Mouse (Mus musculus) forebrain, embryonic 16.5 days (tissue): Measurements from ENCODE around the gene Itga1. TPM values are rescaled to one million over a fixed set of nuclear protein-coding genes. Genes with fewer than 3 reads are reported as not detected.

ENCODE experiments used
- ATAC-seq: fragments of 200-750 bp; cut with Nextera tagmentation; 2 replicates; pipeline ENCODE4 v1.8.0; 2017; ENCODE audit warnings: mild to moderate bottlenecking, moderate library complexity
- H3K27ac ChIP-seq: fragments of 300-500 bp; sonication (generic); 2 replicates; pipeline ENCODE4 v1.5.1; 2014; ENCODE audit warnings: low read length, control low read depth
- H3K27me3 ChIP-seq: fragments of 300-500 bp; sonication (generic); replicated peaks from 2 replicates; pipeline ENCODE4 v1.6.1; 2014; ENCODE audit warnings: low read length; ENCODE audit not compliant: control insufficient read depth, insufficient read depth
- H3K36me3 ChIP-seq: fragments of 300-500 bp; sonication (generic); 2 replicates; pipeline ENCODE4 v1.6.1; 2014; ENCODE audit not compliant: control insufficient read depth, insufficient read depth
- H3K4me1 ChIP-seq: fragments of 300-500 bp; sonication (generic); replicated peaks from 2 replicates; pipeline ENCODE4 v1.6.1; 2014; ENCODE audit warnings: low read length; ENCODE audit not compliant: control insufficient read depth, insufficient read depth
- H3K4me2 ChIP-seq: fragments of 300-500 bp; sonication (generic); 2 replicates; pipeline ENCODE4 v1.6.1; 2014; ENCODE audit warnings: mild to moderate bottlenecking, low read length, control low read depth
- H3K4me3 ChIP-seq: fragments of 300-500 bp; sonication (generic); replicated peaks from 2 replicates; pipeline ENCODE4 v1.5.1; 2014; ENCODE audit warnings: mild to moderate bottlenecking, low read length, control low read depth
- H3K9ac ChIP-seq: fragments of 300-500 bp; sonication (generic); replicated peaks from 2 replicates; pipeline ENCODE4 v1.6.1; 2014; ENCODE audit warnings: low read depth, low read length, control low read depth
- H3K9me3 ChIP-seq: fragments of 300-500 bp; sonication (generic); 2 replicates; pipeline ENCODE4 v1.6.1; 2016; ENCODE audit warnings: low read length; ENCODE audit not compliant: control insufficient read depth
- WGBS: fragments of 180-500 bp; shearing (Covaris S2); extraction: QIAGEN DNeasy Blood & Tissue Kit; methylation state at CpG from one replicate; pipeline ENCODE4 v1.1.7; 2014; 5-methylcytosine and 5-hydroxymethylcytosine counted together
- polyA plus RNA-seq: library from polyadenylated mRNA; unstranded; fragments of >200 nt; fragmentation: Nextera tagmentation; extraction: Ambion mirVana; gene quantifications from 2 replicates; pipeline ENCODE4 v1.2.1, GENCODE M21; 2015

Gene Itga1
- polyA plus RNA-seq, 1 experiment from 2014 or later: 6.6 TPM

DNA sequence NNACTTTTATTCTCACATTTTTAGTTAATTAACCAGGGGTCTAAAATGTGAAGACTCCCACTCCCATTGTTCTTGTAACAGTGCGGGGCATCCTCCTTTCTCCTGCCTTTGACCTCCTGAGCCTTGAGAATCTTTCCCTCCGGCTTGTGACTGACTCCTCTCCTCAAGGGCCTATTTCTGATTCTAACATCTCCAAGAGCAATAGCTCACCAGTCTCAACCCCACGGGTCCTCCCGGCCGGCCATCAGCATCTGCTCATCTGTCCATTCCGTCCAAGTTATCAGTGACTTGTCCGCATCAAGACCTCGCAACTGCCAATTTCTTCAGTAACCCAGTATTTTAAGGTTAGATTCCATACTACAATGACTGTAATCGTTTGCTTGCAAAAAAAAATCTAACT is 84.2 kb downstream of the Itga1 start:
- WGBS: 95% methylated on average over 9 of the region's 9 CpGs
- Histone ChIP-seq H3K9me3 (no peaks in the 10 kb centered on the region), H3K4me1 (no peaks in the 10 kb centered on the region), H3K4me3 (no peak overlapping the region), H3K36me3 (no peaks in the 10 kb centered on the region), H3K9ac (no peak overlapping the region), H3K27me3 (no peaks in the 10 kb centered on the region), H3K4me2 (no peak overlapping the region), H3K27ac (no peak overlapping the region)
- no peak for ATAC-seq

DNA sequence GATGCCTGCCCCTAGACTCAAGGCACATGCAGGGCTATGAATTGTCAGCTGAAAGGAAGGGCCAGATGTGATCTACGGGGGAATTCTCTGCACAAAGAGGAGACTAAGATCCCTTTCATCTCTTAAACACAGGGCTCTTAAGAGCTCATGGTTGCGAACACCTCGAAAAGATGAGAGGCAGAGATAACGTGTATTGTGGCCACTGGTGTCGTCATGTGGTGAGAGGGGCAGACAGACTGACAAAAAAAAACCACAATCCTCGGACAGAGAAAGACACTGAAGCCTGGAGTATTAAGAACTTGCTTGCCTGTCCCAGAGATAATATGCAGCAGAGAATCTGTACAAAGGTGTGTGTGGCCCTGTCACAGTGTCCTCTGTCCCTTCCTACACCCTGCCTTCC is 90.2 kb downstream of the Itga1 start:
- Histone ChIP-seq H3K27ac (no peak overlapping the region), H3K9ac (no peak overlapping the region), H3K4me1 (no peaks in the 10 kb centered on the region), H3K36me3 (no peaks in the 10 kb centered on the region), H3K9me3 (no peaks in the 10 kb centered on the region), H3K27me3 (no peaks in the 10 kb centered on the region), H3K4me3 (no peak overlapping the region), H3K4me2 (no peak overlapping the region)
- ATAC-seq: no peak
- 73% methylated on average over 6 of the region's 6 CpGs for WGBS

DNA sequence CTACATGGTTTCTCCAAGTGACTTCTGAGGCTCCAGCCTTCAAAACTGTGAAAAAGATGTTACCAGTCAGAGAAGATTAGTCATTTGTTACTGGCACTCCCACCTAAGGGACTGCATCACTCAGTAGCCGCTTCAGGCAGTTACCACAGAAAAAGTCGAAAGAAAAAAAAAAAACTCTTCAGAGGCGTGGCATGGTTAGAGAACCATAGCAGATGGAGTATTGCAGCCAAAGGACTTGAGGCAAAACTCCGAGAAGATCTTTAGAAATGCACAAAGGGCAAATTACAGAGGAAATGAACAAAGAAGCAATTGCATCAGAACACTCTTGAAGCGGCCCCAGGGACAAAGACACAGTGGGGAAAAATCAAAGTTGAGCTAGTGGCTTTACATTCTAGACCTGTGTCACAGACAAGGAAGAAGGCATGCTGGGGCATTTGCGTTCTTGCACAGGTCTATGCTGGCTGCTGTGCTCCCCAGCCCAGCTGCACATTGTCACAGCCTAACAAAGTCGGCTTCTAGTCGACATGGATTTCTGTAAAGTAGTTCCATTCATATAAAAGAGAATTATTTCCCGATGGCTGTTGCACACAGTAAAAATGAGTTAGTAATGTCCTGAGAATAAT is 95.4 kb downstream of the Itga1 start:
- WGBS: 32% methylated on average over 9 of the region's 9 CpGs
- H3K36me3 ChIP-seq: no peaks in the 10 kb centered on the region
- H3K4me3 ChIP-seq: no peak overlapping the region
- no peak overlapping the region for H3K27ac ChIP-seq
- 0 out of 2 replicates have a peak, but pooled peaks cover 5% of the 10 kb centered on the region for H3K4me1 ChIP-seq
- H3K27me3 ChIP-seq: no peaks in the 10 kb centered on the region
- ATAC-seq: no peak
- no peak overlapping the region for H3K9ac ChIP-seq
- H3K4me2 ChIP-seq: no peak overlapping the region
- H3K9me3 ChIP-seq: no peaks in the 10 kb centered on the region

GRCm38 (mm10) chr13:115005342-115005741 is 96.4 kb downstream of the Itga1 start:
- H3K27me3 ChIP-seq: no peaks in the 10 kb centered on the region
- H3K9me3 ChIP-seq: no peaks in the 10 kb centered on the region
- ATAC-seq: no peak

DNA sequence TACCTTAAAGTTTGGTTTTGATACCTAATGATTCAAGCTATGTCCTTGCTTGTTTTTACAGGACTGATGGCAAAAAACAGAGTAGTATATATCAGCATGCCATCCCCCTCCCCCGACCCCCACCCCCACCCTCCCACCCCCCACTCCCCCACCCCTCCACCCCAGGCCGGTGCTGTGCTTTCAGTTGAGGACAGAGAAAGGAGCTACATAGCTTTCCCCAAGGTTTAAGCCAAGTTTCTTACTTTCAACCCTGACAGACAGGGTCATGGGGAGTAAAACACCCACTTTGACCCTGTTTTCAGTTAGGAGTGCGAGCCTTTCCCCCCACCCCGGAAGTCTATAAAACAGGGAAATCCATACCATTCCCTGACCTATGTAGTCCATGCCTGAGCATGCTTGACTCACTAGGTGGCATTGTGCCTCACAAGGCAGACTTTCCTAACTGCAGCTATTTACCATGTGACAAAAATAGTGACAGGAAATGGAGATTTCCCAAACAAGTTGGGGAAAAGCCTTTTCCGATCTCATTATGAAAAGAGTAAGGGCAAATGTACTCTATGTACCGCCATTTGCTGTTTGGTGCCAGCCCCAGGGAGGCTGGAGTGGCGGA is 98.2 kb downstream of the Itga1 start:
- no peak overlapping the region for H3K4me2 ChIP-seq
- 0 out of 2 replicates have a peak, but pooled peaks cover 5% of the 10 kb centered on the region for H3K4me1 ChIP-seq
- no peaks in the 10 kb centered on the region for H3K36me3 ChIP-seq
- H3K4me3 ChIP-seq: no peak overlapping the region
- no peaks in the 10 kb centered on the region for H3K27me3 ChIP-seq
- no peak overlapping the region for H3K9ac ChIP-seq
- 55% methylated on average over 7 of the region's 7 CpGs for WGBS
- H3K27ac ChIP-seq: no peak overlapping the region
- ATAC-seq: no peak
- no peaks in the 10 kb centered on the region for H3K9me3 ChIP-seq

More at GRCm38 (mm10) chr13:115005342-115005741, 96.4 kb downstream of the Itga1 start:
- no peak overlapping the region for H3K27ac ChIP-seq
- H3K4me2 ChIP-seq: no peak overlapping the region
- WGBS: 81% methylated on average over 6 of the region's 6 CpGs
- no peak overlapping the region for H3K9ac ChIP-seq
- no peaks in the 10 kb centered on the region for H3K36me3 ChIP-seq
- H3K4me1 ChIP-seq: 0 out of 2 replicates have a peak, but pooled peaks cover 5% of the 10 kb centered on the region
- H3K4me3 ChIP-seq: no peak overlapping the region

DNA sequence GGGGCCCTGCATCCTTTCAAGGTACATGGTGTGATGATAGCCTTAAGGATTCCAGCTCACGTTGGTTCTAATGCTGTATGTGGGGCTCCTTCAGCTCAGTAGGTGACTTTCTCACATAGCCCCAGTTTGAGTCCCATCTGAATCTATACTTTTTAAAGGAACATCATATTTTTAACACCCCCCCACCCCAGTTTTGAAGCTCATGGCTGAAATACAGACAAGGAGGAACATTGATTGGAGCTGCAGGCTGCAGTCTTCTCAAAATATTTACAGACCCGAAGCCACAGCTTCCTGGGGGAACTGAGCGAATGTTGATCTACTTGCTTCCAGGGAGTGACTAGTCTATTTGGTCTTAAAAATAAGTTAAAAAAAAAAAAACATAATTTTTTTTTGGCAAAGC is 98.9 kb downstream of the Itga1 start:
- no peaks in the 10 kb centered on the region for H3K36me3 ChIP-seq
- 87% methylated on average over 3 of the region's 3 CpGs for WGBS
- no peak overlapping the region for H3K9ac ChIP-seq
- no peaks in the 10 kb centered on the region for H3K27me3 ChIP-seq
- H3K27ac ChIP-seq: no peak overlapping the region
- 0 out of 2 replicates have a peak, but pooled peaks cover 5% of the 10 kb centered on the region for H3K4me1 ChIP-seq
- no peaks in the 10 kb centered on the region for H3K9me3 ChIP-seq
- no peak overlapping the region for H3K4me2 ChIP-seq
- no peak for ATAC-seq
- H3K4me3 ChIP-seq: no peak overlapping the region

GRCm38 (mm10) chr13:115002155-115002554 is 99.6 kb downstream of the Itga1 start:
- Histone ChIP-seq H3K27ac (no peak overlapping the region), H3K4me1 (0 out of 2 replicates have a peak, but pooled peaks cover 5% of the 10 kb centered on the region), H3K36me3 (no peaks in the 10 kb centered on the region), H3K4me3 (no peak overlapping the region), H3K27me3 (no peaks in the 10 kb centered on the region), H3K9ac (no peak overlapping the region), H3K9me3 (no peaks in the 10 kb centered on the region), H3K4me2 (no peak overlapping the region)
- 90% methylated on average over 5 of the region's 5 CpGs for WGBS
- no peak for ATAC-seq

DNA sequence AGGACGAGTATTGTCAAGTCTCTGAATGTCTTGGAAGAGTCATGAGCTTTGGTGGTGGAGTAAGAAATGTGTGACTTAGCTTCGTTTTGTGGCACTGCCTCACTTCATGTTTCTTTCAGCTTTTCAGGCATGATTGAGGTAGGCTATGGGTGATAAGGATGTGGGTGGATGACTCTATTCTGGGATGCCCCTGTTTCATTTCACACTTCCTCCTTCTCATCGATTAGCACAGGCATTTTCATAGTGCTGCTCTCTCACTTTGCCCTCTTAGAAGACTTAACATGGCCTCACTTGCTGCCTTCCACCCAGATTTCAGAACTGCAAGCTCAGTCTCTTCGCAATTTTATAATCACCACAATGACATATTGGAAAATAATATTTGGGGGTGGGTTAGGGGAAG is 102.2 kb downstream of the Itga1 start:
- Histone ChIP-seq H3K4me1 (0 out of 2 replicates have a peak, but pooled peaks cover 5% of the 10 kb centered on the region), H3K9ac (no peak overlapping the region), H3K27me3 (no peaks in the 10 kb centered on the region), H3K9me3 (no peaks in the 10 kb centered on the region), H3K4me3 (no peak overlapping the region), H3K36me3 (no peaks in the 10 kb centered on the region), H3K4me2 (no peak overlapping the region), H3K27ac (no peak overlapping the region)
- 93% methylated on average over 4 of the region's 4 CpGs for WGBS
- ATAC-seq: no peak

DNA sequence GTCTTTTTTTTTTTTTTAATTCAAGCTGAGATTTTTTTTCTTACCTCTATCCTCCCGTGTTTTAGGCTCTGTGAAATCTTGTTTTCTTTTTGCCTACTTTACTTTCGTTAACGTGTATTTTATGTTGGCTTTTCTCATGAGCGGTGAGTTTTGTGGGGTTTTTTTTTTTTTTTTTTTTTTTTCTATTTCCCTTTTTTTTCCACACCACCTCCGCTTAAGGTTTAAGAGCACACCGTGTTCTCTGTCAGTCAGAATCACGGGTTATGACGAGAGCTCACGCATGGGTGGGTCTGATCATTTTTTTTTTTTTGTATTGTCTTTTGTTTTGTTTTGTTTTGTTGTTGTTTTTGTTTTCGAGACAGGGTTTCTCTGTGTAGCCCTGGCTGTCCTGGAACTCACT is 103.7 kb downstream of the Itga1 start:
- no peak for ATAC-seq
- H3K9me3 ChIP-seq: no peaks in the 10 kb centered on the region
- H3K36me3 ChIP-seq: no peaks in the 10 kb centered on the region
- no peak overlapping the region for H3K4me3 ChIP-seq
- no peak overlapping the region for H3K27ac ChIP-seq
- H3K4me1 ChIP-seq: no peaks in the 10 kb centered on the region; the same call in 1 of the 2 replicates
- WGBS: 94% methylated on average over 10 of the region's 10 CpGs
- H3K27me3 ChIP-seq: no peaks in the 10 kb centered on the region
- no peak overlapping the region for H3K9ac ChIP-seq
- H3K4me2 ChIP-seq: no peak overlapping the region
